Mouse (Mus musculus) bone marrow, adult 2 months (tissue): ENCODE measurements around the gene Mras.

Experiments used
- CTCF ChIP-seq: fragments of 200-500 bp; IDR thresholded peaks from 2 replicates; pipeline ENCODE4 v1.5.1; 2011; ENCODE audit warnings: low read length, control low read depth; ENCODE audit not compliant: control insufficient read depth, insufficient read depth
- POLR2A ChIP-seq: fragments of 200-500 bp; IDR thresholded peaks from 2 replicates; pipeline ENCODE4 v1.6.1; 2011; ENCODE audit warnings: low read depth, mild to moderate bottlenecking, control low read depth, low read length, borderline replicate concordance; ENCODE audit not compliant: control insufficient read depth

DNA sequence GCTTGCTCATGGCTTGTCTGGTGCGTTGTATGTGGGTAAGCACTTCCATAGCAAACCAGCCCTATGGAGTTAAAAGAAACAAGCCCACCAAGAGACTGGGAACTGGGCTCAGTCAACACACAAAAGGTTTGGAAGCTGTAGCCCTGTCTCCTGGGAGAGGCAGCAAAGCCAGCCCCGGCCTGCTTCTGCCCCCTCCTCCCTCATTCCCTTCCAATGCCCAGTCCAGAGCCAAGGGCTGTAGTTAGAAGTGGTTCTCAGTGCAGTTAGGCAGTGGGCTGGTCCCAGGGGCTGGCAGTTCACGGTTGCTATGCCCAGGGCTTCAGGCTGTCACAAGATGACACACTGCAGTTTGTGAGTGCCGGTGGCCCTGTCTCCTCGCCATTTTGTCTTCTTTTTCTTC is 49.1 kb downstream of the Mras start:
- no peak for TF ChIP-seq CTCF
- no peak for TF ChIP-seq POLR2A
